Mouse (Mus musculus): ENCODE measurements around the gene Eif6.

- TF ChIP-seq CTCF (IDR thresholded peaks at IDR 0.05; ENCODE audit: borderline replicate concordance, insufficient read depth, low read length): no peak
- TF ChIP-seq POLR2A (IDR thresholded peaks at IDR 0.05; ENCODE audit: low read depth, low read length): no peak
These were observed 19.3 kb downstream of the Eif6 start for GRCm38 (mm10) chr2:155807408-155807807.

Measured in embryonic fibroblast, embryonic 13.5 days (primary cell).